Mouse (Mus musculus) MEL-GATA-1-ER (cell line): ENCODE results near the gene Ksr2.
"Not testable (repeated sequence)": the region's sequence is repeated elsewhere in the genome, so short reads cannot be mapped to it uniquely, and the experiment has no call there.

Experiments
- DNase-seq: peaks from one replicate; pipeline ENCODE4 v3.0.0-alpha.2; 2012; ENCODE audit warnings: low read depth; ENCODE audit errors: extremely low read depth

Gene Ksr2

DNA sequence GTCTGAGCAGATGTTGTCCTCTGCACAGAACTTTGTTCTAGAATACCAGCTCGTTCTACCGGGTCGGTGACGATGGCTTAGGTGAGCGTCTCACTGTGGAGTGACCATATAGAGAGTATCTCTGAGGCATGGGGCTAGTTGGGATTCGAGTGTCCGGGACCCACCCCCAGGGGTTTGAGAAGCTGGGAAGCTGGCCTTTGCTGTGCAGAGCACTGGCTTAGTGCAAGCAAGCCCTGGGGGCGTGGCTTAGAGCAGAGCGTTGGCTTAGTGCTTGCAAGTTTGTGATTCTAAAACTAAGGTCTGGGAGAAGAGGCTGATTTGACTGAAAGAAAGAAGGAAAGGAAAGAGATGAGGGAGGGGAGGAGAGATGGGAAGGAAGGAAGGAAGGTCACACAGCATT is 188.2 kb downstream of the Ksr2 start:
- no peak for DNase-seq

DNA sequence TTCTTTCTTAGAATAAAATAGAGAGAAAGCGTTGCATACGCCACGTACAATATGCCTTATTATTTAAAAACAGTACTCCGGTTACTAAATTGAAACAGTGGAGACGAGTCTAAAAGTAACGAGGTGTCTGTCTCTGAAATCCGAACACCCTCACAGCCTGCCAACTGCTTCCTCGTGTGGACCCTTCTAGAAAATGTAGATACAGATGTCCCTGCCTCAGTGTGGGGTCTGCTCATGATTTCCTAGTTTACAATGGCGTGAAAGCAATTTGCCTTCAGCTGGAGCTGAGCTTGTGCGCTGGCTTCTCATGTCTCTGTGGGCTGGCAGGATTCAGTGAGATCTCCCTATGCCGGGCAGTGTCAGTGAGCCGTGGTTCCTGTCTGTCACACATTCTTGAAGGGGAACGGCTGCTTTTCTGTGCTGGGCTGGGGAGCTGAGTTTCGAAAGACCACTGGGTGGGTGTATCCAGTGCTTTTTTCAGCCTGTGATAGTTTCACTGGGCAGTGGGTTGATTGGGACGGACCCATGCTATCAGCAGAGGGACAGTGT is 194.0 kb downstream of the Ksr2 start:
- DNase-seq, result no peak

GRCm38 (mm10) chr5:117614331-117615024 is 200.7 kb downstream of the Ksr2 start:
- no peak for DNase-seq

- no peak for DNase-seq
Observed at GRCm38 (mm10) chr5:117620292-117620691, 206.5 kb downstream of the Ksr2 start.

GRCm38 (mm10) chr5:117622221-117622620 is 208.4 kb downstream of the Ksr2 start:
- DNase-seq, result no peak

DNA sequence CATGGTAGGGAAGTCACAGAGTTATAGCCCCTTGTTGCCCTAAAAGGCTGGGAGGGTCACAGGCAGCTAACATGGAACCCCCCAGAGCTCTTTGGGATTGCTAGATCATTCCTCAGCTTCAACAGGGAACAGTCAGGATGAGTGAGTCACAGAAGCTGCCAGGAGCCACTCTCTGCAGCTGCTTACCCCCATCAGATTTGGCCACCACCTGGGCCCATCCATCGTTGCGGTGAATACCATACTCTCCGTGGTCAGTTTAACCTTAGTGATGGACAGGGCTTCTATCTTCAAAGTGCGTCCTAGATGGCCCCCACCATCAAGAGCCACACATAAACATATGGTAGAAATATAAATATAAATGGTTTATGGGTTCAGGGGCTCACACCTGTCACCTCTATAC is 209.4 kb downstream of the Ksr2 start:
- not testable (repeated sequence) for DNase-seq

DNA sequence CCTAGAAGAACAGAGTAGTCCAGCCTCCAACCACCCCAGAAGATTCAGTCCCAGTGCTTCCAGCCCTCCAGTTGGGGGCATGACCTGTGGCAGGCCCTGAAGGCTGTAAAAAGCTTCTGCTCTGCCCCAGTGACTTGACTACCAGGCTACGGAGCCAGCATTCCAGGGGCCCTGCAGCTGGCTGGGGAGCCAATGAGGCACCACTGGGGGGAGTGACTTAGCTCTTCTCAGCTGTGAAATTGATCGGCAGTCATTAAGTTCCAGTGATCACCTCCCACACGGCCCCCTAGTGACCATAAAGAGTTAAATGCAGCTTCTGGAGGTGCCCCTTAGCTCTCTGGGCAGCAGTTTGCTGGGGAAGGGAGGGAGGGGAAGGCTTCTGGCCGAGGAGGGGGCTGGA is 213.1 kb downstream of the Ksr2 start:
- no peak for DNase-seq

DNA sequence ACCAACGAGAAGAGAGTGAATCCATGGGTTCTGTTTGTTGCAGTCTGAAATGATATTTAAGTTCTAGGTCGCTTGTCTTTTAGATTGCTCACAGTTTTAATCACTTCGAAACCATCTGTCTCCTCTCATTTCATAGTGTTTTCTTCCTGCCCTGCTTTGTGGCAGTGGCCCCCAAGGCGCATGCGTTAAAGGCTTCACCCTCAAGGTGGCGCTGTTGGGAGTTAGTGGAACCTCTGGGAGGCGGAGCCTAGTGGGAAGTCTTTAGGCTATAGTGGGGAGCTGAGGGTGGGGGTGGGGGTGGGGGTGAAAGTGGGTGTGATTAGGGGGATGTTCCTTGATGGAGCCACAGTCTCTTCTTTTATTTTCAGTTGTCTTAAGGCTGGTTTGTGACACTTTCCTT is 214.6 kb downstream of the Ksr2 start:
- no peak for DNase-seq

GRCm38 (mm10) chr5:117629570-117629969 is 215.8 kb downstream of the Ksr2 start:
- no peak for DNase-seq

- DNase-seq, result no peak
Observed at GRCm38 (mm10) chr5:117635211-117635610, 221.4 kb downstream of the Ksr2 start.

DNA sequence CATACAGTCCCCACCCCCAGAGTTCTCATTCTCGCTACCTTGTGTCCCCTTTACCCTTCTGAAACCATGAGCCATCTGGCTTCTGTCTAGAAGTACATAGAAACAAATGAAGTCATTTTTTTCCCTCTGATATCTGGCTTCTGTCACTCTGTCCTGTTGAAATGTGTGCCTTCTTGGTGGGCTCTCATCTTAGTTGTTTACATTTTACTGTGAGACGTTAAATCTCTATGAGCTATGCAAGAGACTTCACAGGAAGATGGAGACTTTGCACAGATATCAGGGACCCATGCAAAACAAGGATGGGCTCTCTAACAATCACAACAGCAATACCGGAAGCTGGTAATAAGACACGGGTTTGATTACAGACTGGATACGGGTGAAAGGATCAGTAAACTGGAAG is 222.0 kb downstream of the Ksr2 start:
- no peak for DNase-seq

GRCm38 (mm10) chr5:117641585-117641984 is 227.8 kb downstream of the Ksr2 start:
- DNase-seq, result no peak

DNA sequence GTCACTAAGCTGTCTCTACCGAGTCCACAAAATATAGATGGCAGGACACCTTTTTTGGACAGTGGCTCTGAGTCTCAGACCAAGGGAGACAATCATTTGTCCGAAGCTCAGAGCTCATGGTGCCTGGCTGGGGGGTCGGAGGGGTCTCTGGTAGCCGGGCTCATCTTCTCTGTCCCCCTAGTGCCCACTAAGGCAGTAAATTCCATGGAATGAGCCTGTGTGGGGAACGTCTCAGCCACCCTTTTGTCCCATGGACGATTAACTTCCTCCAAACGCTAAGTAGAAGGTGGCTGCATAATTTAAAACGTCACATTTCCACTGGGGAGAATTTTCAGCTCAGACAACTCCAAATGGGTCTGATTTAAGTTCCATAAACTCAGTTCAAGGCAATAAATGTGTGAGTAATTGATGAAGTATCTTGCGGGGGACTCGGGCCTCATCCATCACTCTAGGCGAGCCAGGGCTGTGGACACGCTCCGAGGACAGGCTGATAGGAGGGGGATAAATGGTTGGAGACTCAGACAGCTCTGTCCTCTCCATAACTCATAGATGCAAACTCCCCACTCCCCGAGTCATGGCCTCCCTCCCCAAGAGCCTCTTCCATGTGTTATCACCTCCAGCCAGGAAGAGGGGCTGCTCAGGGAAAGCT is 237.6 kb downstream of the Ksr2 start:
- no peak for DNase-seq

- DNase-seq, result no peak
Observed at GRCm38 (mm10) chr5:117658641-117659040, 244.8 kb downstream of the Ksr2 start.

DNA sequence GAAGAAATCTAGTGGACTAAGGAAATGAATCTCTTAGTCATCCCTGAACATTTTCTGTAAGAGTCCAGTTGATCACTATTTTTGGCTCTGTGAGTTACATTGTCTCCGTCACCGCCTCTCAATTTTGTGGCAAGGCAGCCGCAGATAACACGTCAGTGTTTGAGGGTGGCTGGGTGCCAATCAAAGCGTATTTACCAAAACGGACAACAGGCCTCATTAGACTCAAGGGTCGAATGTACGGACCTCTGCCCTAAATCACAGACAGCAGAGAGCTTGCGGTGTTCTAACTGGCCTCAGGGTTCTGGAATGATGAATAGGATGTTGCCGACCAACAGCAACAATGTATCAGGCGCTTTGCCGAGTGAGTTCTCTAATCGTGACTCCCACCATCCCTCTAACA is 245.8 kb downstream of the Ksr2 start:
- no peak for DNase-seq

DNA sequence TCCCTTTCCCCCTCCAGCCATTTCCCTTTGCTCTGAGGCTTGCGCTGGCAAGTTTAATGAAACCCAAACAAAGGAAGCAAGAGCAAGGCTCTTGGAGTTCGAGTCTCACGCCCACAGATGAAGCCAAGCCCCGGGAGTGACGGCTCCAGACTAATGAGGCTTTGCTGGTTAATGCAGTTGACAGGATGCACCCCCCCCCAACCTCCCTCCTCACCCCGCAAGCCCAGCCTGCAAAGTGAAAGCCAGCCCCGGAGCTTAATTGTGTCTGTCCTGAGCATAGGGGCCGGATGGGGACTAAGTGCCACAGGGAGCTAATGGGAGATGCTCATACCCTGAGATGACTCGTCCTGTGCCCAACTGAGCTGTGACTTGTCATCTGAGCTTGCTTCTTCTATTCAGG is 251.4 kb downstream of the Ksr2 start:
- DNase-seq, result no peak

GRCm38 (mm10) chr5:117667314-117667713 is 253.5 kb downstream of the Ksr2 start:
- DNase-seq, result no peak

- DNase-seq, result no peak
Observed at GRCm38 (mm10) chr5:117669265-117669664, 255.5 kb downstream of the Ksr2 start.

DNA sequence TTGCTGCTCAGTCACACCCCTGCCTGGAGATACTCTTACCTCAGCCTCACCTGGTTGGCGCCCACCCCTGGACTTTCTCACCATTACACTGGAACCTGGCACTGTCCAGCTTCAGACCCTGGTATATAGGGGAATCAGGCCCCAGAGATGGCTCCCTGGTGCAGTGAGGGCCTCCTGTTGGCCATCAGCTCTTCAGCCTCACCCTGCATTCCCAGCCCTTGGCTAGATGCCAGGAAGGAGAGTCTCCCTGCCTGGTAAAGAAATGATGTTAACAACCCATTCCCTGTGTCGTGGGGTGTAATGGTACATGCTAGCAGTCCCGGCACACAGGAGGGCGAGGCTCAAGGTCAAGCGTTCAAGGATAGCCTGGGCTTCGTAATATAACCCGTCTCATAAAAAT is 256.0 kb downstream of the Ksr2 start:
- DNase-seq, result no peak

GRCm38 (mm10) chr5:117671362-117671761 is 257.6 kb downstream of the Ksr2 start:
- no peak for DNase-seq

- DNase-seq, result no peak
Observed at GRCm38 (mm10) chr5:117675840-117676239, 262.0 kb downstream of the Ksr2 start.

DNA sequence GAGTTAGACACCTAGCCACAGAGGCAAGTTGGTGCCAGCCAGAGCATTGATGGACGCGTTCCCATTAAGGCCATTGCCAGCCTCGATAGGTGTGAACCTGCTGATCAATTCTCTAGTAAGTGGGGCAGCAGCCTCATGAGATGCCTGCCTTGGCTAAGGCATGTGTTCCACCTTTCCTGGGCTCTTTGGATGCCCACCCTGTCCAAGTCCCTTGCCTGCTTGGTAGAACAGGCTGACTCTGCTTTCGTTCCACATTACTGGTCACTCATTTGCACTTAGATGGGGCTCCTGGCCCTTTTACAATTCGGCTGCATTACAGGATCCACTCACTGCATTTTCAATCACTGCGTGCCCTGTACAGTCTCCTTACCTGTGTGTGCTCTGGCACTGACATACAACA is 263.4 kb downstream of the Ksr2 start:
- no peak for DNase-seq

GRCm38 (mm10) chr5:117678371-117678770 is 264.6 kb downstream of the Ksr2 start:
- DNase-seq, result no peak
